In the genomic region with DNA sequence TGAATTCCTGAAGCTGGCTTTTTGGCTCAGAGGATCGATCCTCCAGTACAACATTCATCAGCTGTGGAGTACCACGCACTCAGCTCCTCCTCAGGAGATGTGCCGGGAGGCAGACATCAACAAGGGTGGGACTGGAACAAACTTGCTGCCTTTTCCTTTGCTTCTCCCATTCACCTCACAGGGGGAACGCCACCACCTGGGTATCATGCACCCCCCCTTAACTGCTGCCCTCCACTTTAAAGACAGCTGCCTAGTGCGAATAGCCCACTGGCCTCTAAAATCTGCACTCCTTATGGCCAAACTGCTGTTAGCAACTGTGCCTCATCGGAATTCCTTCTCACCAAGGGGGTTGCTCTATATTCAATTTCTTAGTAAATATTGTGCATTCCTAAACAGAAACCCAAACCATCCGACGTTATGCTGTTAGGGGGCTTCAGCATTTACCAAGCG, we compare ENCODE assay signal across 9 mouse cellular contexts. TPM values are rescaled to one million over a fixed set of nuclear protein-coding genes. Genes with fewer than 3 reads are reported as not detected.
A peak's percentile ranks its signal among the peaks of the same experiment; 100 is the strongest.
DNase-seq lines count a peak whose midpoint lies in the region; ATAC-seq and TF ChIP-seq lines count a peak whose summit lies in the region.
"Had no signal": no experiment of that assay in that cellular context is flagged by ENCODE, and none has a peak within 500 bp of the region (broad histone marks: within the 10 kb centered on the region; RNA-seq: fewer than 3 reads in every experiment).

No protein-coding gene starts in this region.

- TF ChIP-seq CTCF in lung, embryonic 14.5 days (IDR thresholded peaks at IDR 0.05; ENCODE audit: low read depth), result no peak
- TF ChIP-seq CTCF in small intestine, adult 2 months (IDR thresholded peaks at IDR 0.05; ENCODE audit: extremely low read depth, insufficient read length, insufficient replicate concordance, low read depth, low read length), result no peak

- H3K9ac ChIP-seq in lung, embryonic 14.5 days, result 0 out of 2 replicates have a peak overlapping the region, but pooled peaks have one; percentile 21
- H3K9ac ChIP-seq in forebrain, embryonic 15.5 days (replicated peaks), result peak overlapping the region; percentile 43
- H3K9ac ChIP-seq in limb, embryonic 13.5 days, result peak overlapping the region; percentile 43

- H3K4me2 ChIP-seq in lung, embryonic 14.5 days, result peak overlapping the region; percentile 34
- H3K4me2 ChIP-seq in forebrain, embryonic 15.5 days (replicated peaks), result peak overlapping the region; percentile 38
- peak overlapping the region; percentile 54 for H3K4me2 ChIP-seq in limb, embryonic 13.5 days (replicated peaks)

- peak overlapping the region; percentile 96 for H3K27ac ChIP-seq in lung, embryonic 14.5 days (ENCODE audit: low read depth)
- peak overlapping the region; percentile 90 for H3K27ac ChIP-seq in forebrain, embryonic 15.5 days (replicated peaks)
- peak overlapping the region; percentile 98 for H3K27ac ChIP-seq in limb, embryonic 13.5 days
- H3K27ac ChIP-seq in small intestine, adult 2 months (ENCODE audit: insufficient read depth, low read depth, low read length), result 0 out of 2 replicates have a peak overlapping the region, but pooled peaks have one; percentile 9

- H3K36me3 ChIP-seq in lung, embryonic 14.5 days (ENCODE audit: insufficient read depth), result no peaks in the 10 kb centered on the region
- H3K36me3 ChIP-seq in forebrain, embryonic 15.5 days, result no peaks in the 10 kb centered on the region
- H3K36me3 ChIP-seq in limb, embryonic 13.5 days, result no peaks in the 10 kb centered on the region
- H3K36me3 ChIP-seq in small intestine, adult 2 months (ENCODE audit: control insufficient read depth, insufficient read depth, low read length), result no peaks in the 10 kb centered on the region

- WGBS in lung, embryonic 14.5 days, result 19% methylated on average over 9 of the region's 9 CpGs
- 33% methylated on average over 9 of the region's 9 CpGs for WGBS in forebrain, embryonic 15.5 days
- WGBS in limb, embryonic 13.5 days, result 7% methylated on average over 9 of the region's 9 CpGs
- WGBS in small intestine, adult 2 months, result 74% methylated on average over 9 of the region's 9 CpGs

- no peak for ATAC-seq in lung, embryonic 14.5 days (ENCODE audit: insufficient read depth)
- ATAC-seq in forebrain, embryonic 15.5 days (replicated peaks), result no peak
- ATAC-seq in limb, embryonic 13.5 days (ENCODE audit: low FRiP score, low read depth), result no peak
- ATAC-seq in granulocyte monocyte progenitor cell, adult 5-6 weeks (replicated peaks; ENCODE audit: poor library complexity, severe bottlenecking), result no peak

- no peak for TF ChIP-seq POLR2A in small intestine, adult 2 months (IDR thresholded peaks at IDR 0.05; ENCODE audit: low read depth, low read length)

- no peaks in the 10 kb centered on the region for H3K27me3 ChIP-seq in lung, embryonic 14.5 days (ENCODE audit: insufficient read depth, low read length)
- no peaks in the 10 kb centered on the region for H3K27me3 ChIP-seq in forebrain, embryonic 15.5 days
- H3K27me3 ChIP-seq in limb, embryonic 13.5 days, result no peaks in the 10 kb centered on the region
- H3K27me3 ChIP-seq in small intestine, adult 2 months (ENCODE audit: control insufficient read depth, insufficient read depth, low read length), result no peaks in the 10 kb centered on the region

- H3K4me3 ChIP-seq in lung, embryonic 14.5 days (ENCODE audit: low read depth, low read length), result no peak overlapping the region
- H3K4me3 ChIP-seq in forebrain, embryonic 15.5 days, result no peak overlapping the region
- H3K4me3 ChIP-seq in limb, embryonic 13.5 days, result 0 out of 2 replicates have a peak overlapping the region, but pooled peaks have one; percentile 3
- no peak overlapping the region for H3K4me3 ChIP-seq in small intestine, adult 2 months (ENCODE audit: low read depth, low read length)

- H3K9me3 ChIP-seq in lung, embryonic 14.5 days (ENCODE audit: low read depth, low read length), result no peaks in the 10 kb centered on the region
- no peaks in the 10 kb centered on the region for H3K9me3 ChIP-seq in forebrain, embryonic 15.5 days
- peaks cover 6% of the 10 kb centered on the region for H3K9me3 ChIP-seq in limb, embryonic 13.5 days

- intact Hi-C loops in gastrocnemius, postnatal 36 days (cut with DNase I), result no loop called here

- peaks cover 25% of the 10 kb centered on the region for H3K4me1 ChIP-seq in lung, embryonic 14.5 days (ENCODE audit: insufficient read depth)
- H3K4me1 ChIP-seq in forebrain, embryonic 15.5 days, result peaks cover 38% of the 10 kb centered on the region
- peaks cover 60% of the 10 kb centered on the region for H3K4me1 ChIP-seq in limb, embryonic 13.5 days
- H3K4me1 ChIP-seq in small intestine, adult 2 months (ENCODE audit: control insufficient read depth, insufficient read depth, insufficient read length, low read length), result peaks cover 6% of the 10 kb centered on the region

- DNase-seq in lung, embryonic 14.5 days, result no peak
- no peak for DNase-seq in lung, postnatal 14 days
- no peak for DNase-seq in retina, embryonic 14.5 days (ENCODE audit: low spot score)
- DNase-seq in gastrocnemius, postnatal 36 days, result no peak
- DNase-seq: cerebellum, adult 2 months had no signal

RNA-seq across cellular contexts. Expression of a gene that starts 55.3 kb away (rescaled TPM):
- polyA plus RNA-seq in lung, embryonic 14.5 days (2014; fragmentation: Nextera tagmentation; extraction: Ambion mirVana), result 9.3 and 20.5 TPM in 2 replicates
- 8.3 and 8.8 TPM in 2 replicates for polyA plus RNA-seq in forebrain, embryonic 15.5 days (2015; fragmentation: Nextera tagmentation; extraction: Ambion mirVana)
- 12.6 and 13.1 TPM in 2 replicates for polyA plus RNA-seq in limb, embryonic 13.5 days (2015; fragmentation: Nextera tagmentation; extraction: Ambion mirVana)
- 12.3 and 21.8 TPM in 2 replicates for polyA plus RNA-seq in small intestine, adult 2 months (2012; rRNA removed)
- total RNA-seq in gastrocnemius, postnatal 36 days (2021), result 1 to 10 TPM; 5.0 to 6.5 TPM
- 387 and 445 TPM in 2 replicates for total RNA-seq in granulocyte monocyte progenitor cell, adult 5-6 weeks (2014; fragmentation: Nextera tagmentation)
- total RNA-seq in granulocyte monocyte progenitor cell, adult 5-6 weeks (2017), result 356 and 457 TPM in 2 replicates

Comparison
In these comparisons a context has a peak if more than half of its experiments do, and no peak if none do; other contexts are left out.
1. H3K27ac ChIP-seq: peak in every context shown above with its lines; median percentile 98 in limb, embryonic 13.5 days; 96 in lung, embryonic 14.5 days; 90 in forebrain, embryonic 15.5 days; 9 in small intestine, adult 2 months.